Mouse (Mus musculus): ENCODE measurements at regions not wholly inside any gene's neighbourhood (a gene's known extent, or its start where the extent isn't known, plus 50 kb on each side); places are given as distances from the start of the nearest gene placed in this dataset.

- DNase-seq (ENCODE audit: low spot score in 2 of 2): no peak
- intact Hi-C loops (cut with DNase I): no loop called here
Observed at GRCm38 (mm10) chr16:24193945-24194344, 199.4 kb upstream of the Lpp start.

- no peak for DNase-seq (ENCODE audit: low spot score in 2 of 2)
- intact Hi-C loops (cut with DNase I): no loop called here
Observed at GRCm38 (mm10) chr16:24193251-24193873, 199.9 kb upstream of the Lpp start.

DNA sequence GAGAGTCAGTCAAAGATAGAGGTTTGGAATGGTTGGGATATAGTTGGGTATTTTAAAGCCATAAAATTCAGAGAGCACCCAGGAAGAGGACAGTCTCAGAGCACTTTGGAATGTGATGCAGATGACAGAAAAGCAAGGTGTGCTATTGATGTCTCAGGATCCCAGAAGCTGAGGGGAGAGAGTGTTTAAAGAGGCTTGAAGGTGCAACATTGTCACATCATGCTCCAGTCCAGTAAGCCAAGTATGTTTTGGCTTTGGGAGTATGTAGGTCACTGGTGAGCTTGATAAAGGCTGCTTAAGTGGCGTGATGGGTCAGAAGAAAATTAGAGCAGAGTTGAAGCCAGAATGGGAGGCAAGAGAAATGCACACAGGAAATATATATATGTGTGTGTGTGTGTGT is 201.3 kb upstream of the Lpp start:
- intact Hi-C loops (cut with DNase I): no loop called here
- no peak for DNase-seq (ENCODE audit: low spot score in 2 of 2)

GRCm38 (mm10) chr16:24187131-24187530 is 198.5 kb upstream of the Bcl6 start:
- intact Hi-C loops (cut with DNase I): no loop called here
- no peak for DNase-seq (ENCODE audit: low spot score in 2 of 2)

GRCm38 (mm10) chr16:24185989-24186388 is 197.3 kb upstream of the Bcl6 start:
- DNase-seq (ENCODE audit: low spot score in 2 of 2): no peak
- intact Hi-C loops (cut with DNase I): no loop called here

- DNase-seq (ENCODE audit: low spot score in 2 of 2): no peak
- intact Hi-C loops (cut with DNase I): no loop called here
Observed at GRCm38 (mm10) chr16:24184846-24185245, 196.2 kb upstream of the Bcl6 start.

DNA sequence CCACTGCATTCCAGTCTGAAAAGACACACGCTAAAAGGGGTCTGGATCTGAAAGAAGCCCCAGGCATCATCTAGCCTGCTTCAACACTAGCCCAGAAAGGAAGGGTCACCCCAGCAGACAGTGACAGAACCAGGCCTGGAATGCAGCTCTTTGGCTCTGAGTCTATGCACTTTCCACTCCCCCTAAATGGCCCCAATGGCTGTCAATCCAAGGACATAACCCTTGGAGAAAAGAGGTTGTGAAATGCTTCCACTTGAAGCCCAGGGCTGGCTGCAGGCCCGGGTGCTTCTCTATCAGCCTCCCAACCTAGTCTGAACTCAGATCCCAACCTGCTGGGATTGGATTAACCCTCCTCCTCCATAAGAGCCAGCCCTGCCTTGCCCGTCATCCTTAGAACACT is 194.6 kb upstream of the Bcl6 start:
- no peak for DNase-seq (ENCODE audit: low spot score in 2 of 2)
- intact Hi-C loops (cut with DNase I): no loop called here

GRCm38 (mm10) chr16:24181388-24181787 is 192.7 kb upstream of the Bcl6 start:
- intact Hi-C loops (cut with DNase I): no loop called here
- no peak for DNase-seq (ENCODE audit: low spot score in 2 of 2)

- intact Hi-C loops (cut with DNase I): no loop called here
- no peak for DNase-seq (ENCODE audit: low spot score in 2 of 2)
Observed at GRCm38 (mm10) chr16:24180666-24181065, 192.0 kb upstream of the Bcl6 start.

DNA sequence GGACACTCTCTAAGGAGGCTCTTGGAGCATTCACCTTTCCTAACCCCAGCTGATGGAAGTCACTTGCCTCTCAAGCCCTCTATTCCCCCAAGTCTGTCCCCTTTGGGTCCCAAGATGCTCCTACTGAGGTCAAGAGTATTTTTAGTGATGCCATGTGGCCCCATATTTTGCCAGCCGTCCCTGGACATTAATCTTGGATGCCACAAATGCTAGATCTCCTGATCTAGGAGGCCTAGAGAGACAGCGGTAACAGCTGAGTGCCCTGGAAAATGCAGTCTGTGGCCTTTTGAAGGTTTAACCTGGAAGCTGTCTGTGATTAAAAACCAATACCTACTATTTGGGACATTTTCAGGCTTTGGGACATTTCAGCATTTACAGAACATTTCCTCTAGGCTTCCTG is 188.9 kb upstream of the Bcl6 start:
- DNase-seq (ENCODE audit: low spot score in 2 of 2): no peak
- intact Hi-C loops (cut with DNase I): no loop called here

- intact Hi-C loops (cut with DNase I): no loop called here
- no peak for DNase-seq (ENCODE audit: low spot score in 2 of 2)
Observed at GRCm38 (mm10) chr16:24177131-24177530, 188.5 kb upstream of the Bcl6 start.

- intact Hi-C loops (cut with DNase I): no loop called here
- DNase-seq (ENCODE audit: low spot score in 2 of 2): peak; percentile 18 to 84
Observed at GRCm38 (mm10) chr16:24176057-24176456, 187.4 kb upstream of the Bcl6 start.

- no peak for DNase-seq (ENCODE audit: low spot score in 2 of 2)
- intact Hi-C loops (cut with DNase I): no loop called here
Observed at GRCm38 (mm10) chr16:24175235-24175760, 186.6 kb upstream of the Bcl6 start.

DNA sequence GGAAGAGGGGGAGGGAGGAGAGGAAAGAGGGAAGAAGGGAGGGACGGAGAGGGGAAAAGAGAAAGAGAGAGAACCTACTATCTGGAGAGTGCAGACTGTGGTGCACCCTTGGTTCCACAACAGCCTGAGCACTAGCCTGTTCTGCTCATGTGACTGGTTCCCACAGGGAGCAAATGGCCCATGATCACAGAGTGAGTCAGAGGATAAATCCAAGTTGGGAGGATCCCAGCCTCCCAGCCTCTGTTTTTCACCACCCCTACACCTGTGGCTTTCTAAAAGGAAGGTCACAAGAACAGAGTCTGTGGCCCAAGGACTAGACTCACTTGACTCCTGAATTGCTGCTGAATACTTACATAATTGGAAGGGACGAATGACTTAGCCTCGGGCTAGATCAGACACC is 185.9 kb upstream of the Bcl6 start:
- no peak for DNase-seq (ENCODE audit: low spot score in 2 of 2)
- intact Hi-C loops (cut with DNase I): no loop called here

DNA sequence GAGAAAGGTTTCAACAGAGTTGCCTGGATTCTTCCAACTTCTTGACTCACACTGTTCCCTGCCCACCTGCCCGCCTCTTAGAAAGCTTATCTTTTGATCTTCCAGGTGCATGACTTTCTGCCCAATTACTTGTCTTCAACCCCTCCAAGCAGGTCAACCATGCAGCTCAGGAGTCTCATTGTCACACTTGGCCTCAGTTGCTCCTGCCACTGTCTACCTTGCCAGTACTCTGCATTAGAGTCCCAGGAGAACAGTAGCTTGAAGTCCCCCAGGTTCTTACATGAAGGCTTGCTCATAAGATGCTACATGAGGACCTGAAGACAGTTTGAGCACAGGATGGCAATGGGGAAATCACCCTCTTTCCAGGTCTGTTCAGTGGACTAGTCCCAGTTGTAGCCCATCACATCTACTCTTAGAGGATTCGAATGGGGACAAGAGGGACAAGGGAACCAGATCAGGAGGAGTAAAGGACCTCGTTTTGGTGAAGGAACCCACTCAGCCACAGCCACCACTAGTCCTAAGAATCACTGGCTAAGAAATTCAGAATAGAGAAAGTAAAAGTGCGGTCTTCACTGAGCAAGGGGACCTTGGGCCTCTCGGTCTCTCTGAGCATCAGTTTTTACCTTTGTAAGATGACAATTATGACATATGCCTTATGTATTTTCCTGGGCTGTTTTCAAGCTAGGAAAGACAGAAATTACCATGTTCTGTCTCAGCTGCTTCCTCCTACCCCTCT is 185.3 kb upstream of the Bcl6 start:
- no peak for DNase-seq (ENCODE audit: low spot score in 2 of 2)
- intact Hi-C loops (cut with DNase I): no loop called here

DNA sequence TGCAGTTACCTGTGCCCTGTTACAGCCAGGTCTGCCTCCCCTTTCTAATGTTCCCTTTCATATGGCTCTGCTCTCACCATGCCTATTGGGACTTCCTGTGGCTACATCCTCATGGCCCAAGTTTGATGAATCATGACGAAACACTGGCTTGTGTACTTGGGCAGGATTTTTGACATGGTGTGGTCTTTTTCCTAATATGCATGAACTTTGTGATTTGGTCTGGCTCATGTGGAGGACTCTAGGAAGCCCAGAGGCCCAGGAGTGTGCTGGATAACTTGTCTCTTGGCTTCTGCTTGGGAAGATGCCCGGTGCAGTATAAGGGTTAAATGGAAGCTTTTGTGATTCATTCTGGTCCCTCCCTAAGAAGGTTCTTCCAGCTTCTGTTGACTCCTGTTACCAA is 184.0 kb upstream of the Bcl6 start:
- DNase-seq (ENCODE audit: low spot score in 2 of 2): no peak
- intact Hi-C loops (cut with DNase I): no loop called here

GRCm38 (mm10) chr16:24172065-24172464 is 183.4 kb upstream of the Bcl6 start:
- intact Hi-C loops (cut with DNase I): no loop called here
- DNase-seq (ENCODE audit: low spot score in 2 of 2): no peak

- intact Hi-C loops (cut with DNase I): no loop called here
- DNase-seq (ENCODE audit: low spot score in 2 of 2): no peak
Observed at GRCm38 (mm10) chr16:24171161-24171560, 182.5 kb upstream of the Bcl6 start.

DNA sequence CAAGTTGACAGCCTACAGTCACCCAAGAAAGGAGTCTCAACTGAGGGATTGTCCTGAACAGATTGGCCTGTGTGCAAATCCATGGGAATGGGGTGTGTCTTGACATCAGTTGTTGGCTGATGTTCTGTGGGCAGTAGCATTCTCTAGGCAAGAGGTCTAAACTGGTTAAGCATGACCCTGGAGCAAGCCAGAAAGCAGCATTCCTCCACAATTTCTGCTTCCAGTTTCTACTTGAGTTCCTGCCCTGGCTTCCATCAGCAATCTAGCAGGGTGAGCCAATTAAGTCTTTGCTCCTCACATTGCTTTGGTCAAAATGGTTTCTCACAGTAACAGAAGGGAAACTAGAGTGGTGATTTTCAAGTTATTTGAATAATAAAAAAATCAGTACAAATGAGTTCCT is 177.8 kb upstream of the Bcl6 start:
- intact Hi-C loops (cut with DNase I): no loop called here
- DNase-seq (ENCODE audit: low spot score in 2 of 2): no peak

DNA sequence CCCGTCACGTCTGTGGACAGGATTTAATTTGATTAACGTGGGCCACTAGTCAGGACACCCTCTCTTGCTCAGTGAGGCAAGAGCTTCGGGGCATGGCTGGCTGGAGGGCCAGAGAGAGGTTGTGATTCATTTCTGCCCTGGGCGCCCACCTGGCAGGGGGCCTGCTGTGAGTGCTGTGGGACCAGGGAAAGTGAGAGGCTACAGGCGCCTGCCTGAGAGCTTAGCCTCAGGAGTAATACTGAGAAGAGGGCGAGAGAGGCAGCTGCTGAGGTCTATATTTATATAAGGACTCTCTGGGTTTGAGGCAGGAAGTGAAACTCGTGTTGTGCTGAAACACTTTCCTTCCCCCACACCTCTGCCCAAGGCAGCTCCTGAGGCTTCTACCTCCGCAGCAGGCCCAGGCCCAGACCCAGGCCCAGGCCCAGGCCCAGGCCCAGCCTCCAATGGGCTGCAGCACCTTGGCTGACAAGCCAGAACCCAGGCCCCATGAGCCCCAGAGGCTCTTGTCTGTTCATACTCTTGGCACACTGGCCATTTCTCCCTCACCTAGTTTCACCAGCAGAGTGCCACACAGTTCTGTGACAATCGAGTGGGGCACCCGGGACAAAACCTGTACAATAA is 176.9 kb upstream of the Bcl6 start:
- intact Hi-C loops (cut with DNase I): no loop called here
- no peak for DNase-seq (ENCODE audit: low spot score in 2 of 2)

DNA sequence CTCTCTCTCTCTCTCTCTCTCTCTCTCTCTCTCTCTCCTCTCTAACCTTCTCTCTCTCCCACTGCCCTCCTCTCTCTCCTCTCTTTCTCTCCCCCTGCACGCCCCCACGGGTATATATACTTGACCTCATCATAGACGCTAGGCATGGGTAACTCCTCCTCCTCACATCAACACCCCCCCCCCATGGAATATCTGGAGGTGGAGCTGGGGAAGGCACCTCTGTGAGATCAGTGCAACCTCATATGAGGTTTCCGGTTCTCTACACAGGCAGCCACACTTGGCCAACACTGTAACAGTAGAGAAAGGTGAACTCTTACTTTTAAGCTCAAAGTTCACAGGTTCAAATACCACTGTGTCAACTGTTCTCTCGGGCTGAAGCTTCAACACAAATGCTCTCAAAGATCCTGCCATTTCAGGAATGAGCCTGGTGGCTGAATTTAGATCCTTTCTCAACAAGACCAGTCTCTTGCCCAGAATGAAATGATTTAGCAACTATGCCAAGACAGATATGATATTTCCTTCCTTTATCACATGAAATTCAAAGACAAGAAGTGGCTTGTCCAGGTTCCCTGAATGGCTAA is 172.1 kb upstream of the Bcl6 start:
- no peak for DNase-seq (ENCODE audit: low spot score in 2 of 2)
- intact Hi-C loops (cut with DNase I): no loop called here
